Mouse (Mus musculus) neural tube, embryonic 12.5 days (tissue): ENCODE data around the gene Siah3. TPM values are rescaled to one million over a fixed set of nuclear protein-coding genes. Genes with fewer than 3 reads are reported as not detected.
A peak's percentile ranks its signal among the peaks of the same experiment; 100 is the strongest.

ENCODE experiments used
- ATAC-seq: fragments of 200-750 bp; cut with Nextera tagmentation; 2 replicates; pipeline ENCODE4 v1.8.0; 2017; ENCODE audit warnings: low read depth, mild to moderate bottlenecking, moderate TSS enrichment, moderate library complexity; ENCODE audit not compliant: low FRiP score
- H3K27ac ChIP-seq: fragments of 300-500 bp; sonication (generic); 2 replicates; pipeline ENCODE4 v1.5.1; 2016
- H3K27me3 ChIP-seq: fragments of 300-500 bp; sonication (generic); replicated peaks from 2 replicates; pipeline ENCODE4 v1.6.1; 2016; ENCODE audit warnings: mild to moderate bottlenecking
- H3K36me3 ChIP-seq: fragments of 300-500 bp; sonication (generic); 2 replicates; pipeline ENCODE4 v1.6.1; 2016; ENCODE audit warnings: mild to moderate bottlenecking
- H3K4me1 ChIP-seq: fragments of 300-500 bp; sonication (generic); 2 replicates; pipeline ENCODE4 v1.6.1; 2016
- H3K4me2 ChIP-seq: fragments of 300-500 bp; sonication (generic); replicated peaks from 2 replicates; pipeline ENCODE4 v1.6.1; 2016; ENCODE audit warnings: mild to moderate bottlenecking
- H3K4me3 ChIP-seq: fragments of 300-500 bp; sonication (generic); 2 replicates; pipeline ENCODE4 v1.5.1; 2016
- H3K9ac ChIP-seq: fragments of 300-500 bp; sonication (generic); 2 replicates; pipeline ENCODE4 v1.6.1; 2016; ENCODE audit warnings: mild to moderate bottlenecking
- H3K9me3 ChIP-seq: fragments of 300-500 bp; sonication (generic); 2 replicates; pipeline ENCODE4 v1.6.1; 2016; ENCODE audit warnings: mild to moderate bottlenecking
- WGBS: fragments of 180-500 bp; shearing (Covaris S2); methylation state at CpG from one replicate; pipeline ENCODE4 v1.1.7; 2016; 5-methylcytosine and 5-hydroxymethylcytosine counted together
- polyA plus RNA-seq: library from polyadenylated mRNA; unstranded; fragments of >200 nt; fragmentation: Nextera tagmentation; extraction: Ambion mirVana; gene quantifications from 2 replicates; pipeline ENCODE4 v1.2.1, GENCODE M21; 2016

Siah3 gene
- 2.8 and 3.7 TPM in 2 replicates for polyA plus RNA-seq

GRCm38 (mm10) chr14:75455743-75456421 lies at the start of gene Siah3:
TSS of gene Siah3 (plus strand) at chr14:75455982.
- Histone ChIP-seq H3K4me3 (peak within 1 kb of the TSS; percentile 40), H3K9me3 (no peaks in the 10 kb centered on the region), H3K9ac (peak within 1 kb of the TSS; percentile 49), H3K36me3 (no peaks in the 10 kb centered on the region), H3K27ac (peak within 1 kb of the TSS; percentile 22; the same call in 1 of the 2 replicates), H3K4me2 (peak within 1 kb of the TSS; percentile 75), H3K27me3 (no peaks in the 10 kb centered on the region), H3K4me1 (peaks cover 46% of the 10 kb centered on the region)
- 0 out of 2 replicates have a peak, but pooled peaks have one; percentile 17 for ATAC-seq
- 11% methylated on average over 18 of the region's 18 CpGs for WGBS

GRCm38 (mm10) chr14:75409772-75410171 lies 46.0 kb upstream of the Siah3 start:
- Histone ChIP-seq H3K4me2 (no peak overlapping the region), H3K36me3 (no peaks in the 10 kb centered on the region), H3K27me3 (no peaks in the 10 kb centered on the region), H3K9me3 (no peaks in the 10 kb centered on the region), H3K9ac (no peak overlapping the region), H3K4me1 (no peaks in the 10 kb centered on the region), H3K27ac (no peak overlapping the region), H3K4me3 (no peak overlapping the region)
- ATAC-seq = no peak
- 87% methylated on average over 3 of the region's 3 CpGs for WGBS

GRCm38 (mm10) chr14:75410392-75410791 lies 45.4 kb upstream of the Siah3 start:
- Histone ChIP-seq H3K9ac (no peak overlapping the region), H3K4me3 (no peak overlapping the region), H3K9me3 (no peaks in the 10 kb centered on the region), H3K27me3 (no peaks in the 10 kb centered on the region), H3K27ac (no peak overlapping the region), H3K36me3 (no peaks in the 10 kb centered on the region), H3K4me1 (no peaks in the 10 kb centered on the region), H3K4me2 (no peak overlapping the region)
- ATAC-seq = no peak
- WGBS = 88% methylated on average over 4 of the region's 4 CpGs

GRCm38 (mm10) chr14:75418721-75419120 lies 37.1 kb upstream of the Siah3 start:
- WGBS = 82% methylated on average over 3 of the region's 3 CpGs
- Histone ChIP-seq H3K4me2 (no peak overlapping the region), H3K36me3 (no peaks in the 10 kb centered on the region), H3K9me3 (no peaks in the 10 kb centered on the region), H3K27ac (no peak overlapping the region), H3K9ac (no peak overlapping the region), H3K4me1 (0 out of 2 replicates have a peak, but pooled peaks cover 5% of the 10 kb centered on the region), H3K27me3 (no peaks in the 10 kb centered on the region), H3K4me3 (no peak overlapping the region)
- no peak for ATAC-seq

GRCm38 (mm10) chr14:75419876-75420275 lies 35.9 kb upstream of the Siah3 start:
- H3K27ac ChIP-seq = no peak overlapping the region
- 93% methylated on average over 7 of the region's 7 CpGs for WGBS
- H3K36me3 ChIP-seq = no peaks in the 10 kb centered on the region
- 0 out of 2 replicates have a peak, but pooled peaks cover 5% of the 10 kb centered on the region for H3K4me1 ChIP-seq
- no peak for ATAC-seq
- no peaks in the 10 kb centered on the region for H3K9me3 ChIP-seq
- no peaks in the 10 kb centered on the region for H3K27me3 ChIP-seq
- H3K4me2 ChIP-seq = no peak overlapping the region
- no peak overlapping the region for H3K9ac ChIP-seq
- H3K4me3 ChIP-seq = no peak overlapping the region

- Histone ChIP-seq H3K4me2 (no peak overlapping the region), H3K27me3 (no peaks in the 10 kb centered on the region), H3K4me1 (0 out of 2 replicates have a peak, but pooled peaks cover 5% of the 10 kb centered on the region), H3K27ac (no peak overlapping the region), H3K4me3 (no peak overlapping the region), H3K9me3 (no peaks in the 10 kb centered on the region), H3K9ac (no peak overlapping the region), H3K36me3 (no peaks in the 10 kb centered on the region)
- WGBS = 61% methylated on average over 6 of the region's 6 CpGs
- no peak for ATAC-seq
Measured at GRCm38 (mm10) chr14:75420811-75421210, 35.0 kb upstream of the Siah3 start.

- H3K4me2 ChIP-seq = no peak overlapping the region
- no peaks in the 10 kb centered on the region for H3K36me3 ChIP-seq
- no peak overlapping the region for H3K27ac ChIP-seq
- 91% methylated on average over 7 of the region's 8 CpGs for WGBS
- no peak for ATAC-seq
- H3K4me3 ChIP-seq = no peak overlapping the region
- H3K4me1 ChIP-seq = no peaks in the 10 kb centered on the region
- no peak overlapping the region for H3K9ac ChIP-seq
- no peaks in the 10 kb centered on the region for H3K9me3 ChIP-seq
- H3K27me3 ChIP-seq = no peaks in the 10 kb centered on the region
Measured at GRCm38 (mm10) chr14:75431173-75431786, 24.5 kb upstream of the Siah3 start.

GRCm38 (mm10) chr14:75432850-75433249 lies 22.9 kb upstream of the Siah3 start:
- no peaks in the 10 kb centered on the region for H3K4me1 ChIP-seq
- H3K4me2 ChIP-seq = no peak overlapping the region
- H3K4me3 ChIP-seq = no peak overlapping the region
- WGBS = 66% methylated on average over 10 of the region's 10 CpGs
- no peaks in the 10 kb centered on the region for H3K27me3 ChIP-seq
- H3K9ac ChIP-seq = no peak overlapping the region
- no peak overlapping the region for H3K27ac ChIP-seq
- H3K9me3 ChIP-seq = no peaks in the 10 kb centered on the region
- H3K36me3 ChIP-seq = no peaks in the 10 kb centered on the region
- no peak for ATAC-seq

GRCm38 (mm10) chr14:75434576-75434975 lies 21.2 kb upstream of the Siah3 start:
- Histone ChIP-seq H3K4me3 (no peak overlapping the region), H3K27ac (no peak overlapping the region), H3K4me1 (no peaks in the 10 kb centered on the region), H3K9ac (no peak overlapping the region), H3K36me3 (no peaks in the 10 kb centered on the region), H3K27me3 (no peaks in the 10 kb centered on the region), H3K4me2 (no peak overlapping the region), H3K9me3 (no peaks in the 10 kb centered on the region)
- ATAC-seq = no peak
- 83% methylated on average over 10 of the region's 10 CpGs for WGBS

GRCm38 (mm10) chr14:75444486-75445105 lies 11.2 kb upstream of the Siah3 start:
- 82% methylated on average over 11 of the region's 11 CpGs for WGBS
- no peaks in the 10 kb centered on the region for H3K27me3 ChIP-seq
- no peak overlapping the region for H3K9ac ChIP-seq
- peaks cover 12% of the 10 kb centered on the region for H3K4me1 ChIP-seq
- 0 out of 2 replicates have a peak overlapping the region, but pooled peaks have one; percentile 61 for H3K4me2 ChIP-seq
- no peak for ATAC-seq
- H3K4me3 ChIP-seq = no peak overlapping the region
- no peak overlapping the region for H3K27ac ChIP-seq
- no peaks in the 10 kb centered on the region for H3K9me3 ChIP-seq
- no peaks in the 10 kb centered on the region for H3K36me3 ChIP-seq

- peak; percentile 91 for ATAC-seq
- Histone ChIP-seq H3K36me3 (no peaks in the 10 kb centered on the region), H3K27ac (no peak overlapping the region), H3K9ac (no peak overlapping the region), H3K4me1 (peaks cover 12% of the 10 kb centered on the region), H3K9me3 (no peaks in the 10 kb centered on the region), H3K4me2 (peak overlapping the region; percentile 61), H3K4me3 (peak overlapping the region; percentile 19; the same call in 1 of the 2 replicates), H3K27me3 (no peaks in the 10 kb centered on the region)
- 10% methylated on average over 15 of the region's 15 CpGs for WGBS
Measured at GRCm38 (mm10) chr14:75445281-75445947, 10.4 kb upstream of the Siah3 start.

GRCm38 (mm10) chr14:75445948-75446281 lies 9.9 kb upstream of the Siah3 start:
- Histone ChIP-seq H3K4me3 (peak overlapping the region; percentile 19; the same call in 1 of the 2 replicates), H3K27ac (no peak overlapping the region), H3K4me1 (peaks cover 12% of the 10 kb centered on the region), H3K4me2 (peak overlapping the region; percentile 61), H3K36me3 (no peaks in the 10 kb centered on the region), H3K9ac (no peak overlapping the region), H3K27me3 (no peaks in the 10 kb centered on the region), H3K9me3 (no peaks in the 10 kb centered on the region)
- ATAC-seq = peak; percentile 55
- WGBS = 49% methylated on average over 6 of the region's 6 CpGs
